Mouse (Mus musculus) CD4-positive naive resting alpha-beta T cell, adult 57 days (primary cell): ENCODE results near the gene Cenpm. TPM values are rescaled to one million over a fixed set of nuclear protein-coding genes. Genes with fewer than 3 reads are reported as not detected.

ENCODE experiments used
- total RNA-seq: library from RNA; stranded (reverse); gene quantifications from one replicate; pipeline ENCODE4 v1.2.4, GENCODE M21; 2023

Cenpm gene
- not detected for total RNA-seq

DNA sequence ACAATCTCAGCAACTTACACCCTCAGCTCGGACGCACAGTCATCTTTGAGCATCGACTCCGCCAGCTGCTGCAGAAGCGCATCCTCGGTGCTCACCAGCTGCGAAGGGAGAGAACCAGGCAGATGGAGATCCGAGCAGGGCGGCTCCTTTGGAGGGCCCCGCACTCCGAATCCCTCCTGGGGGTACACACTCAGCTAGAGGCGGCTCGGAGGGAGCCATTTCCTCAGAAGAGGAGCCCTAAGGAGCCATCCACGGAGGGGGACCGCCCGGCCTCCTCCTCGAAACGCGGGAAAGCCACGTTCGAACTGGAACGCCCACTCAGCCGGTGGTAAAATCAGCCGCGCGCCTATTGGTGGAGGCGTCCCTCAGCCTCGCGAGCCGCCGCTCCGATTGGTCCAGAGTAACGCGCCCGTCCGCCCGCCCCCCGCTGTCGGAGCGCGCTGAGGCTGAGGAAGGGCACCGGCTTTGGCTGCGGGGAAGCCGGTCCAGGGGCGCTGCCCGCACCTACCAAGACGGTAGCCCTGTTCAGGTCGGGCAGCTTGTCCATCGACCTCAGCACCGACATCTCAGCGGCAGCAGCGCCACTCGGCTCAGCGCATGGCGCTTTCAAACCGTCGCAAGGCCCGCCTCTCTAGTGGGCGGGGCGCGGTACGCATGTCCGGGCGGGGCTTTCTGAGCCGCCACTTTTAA lies at the start of gene Cenpm:
Gene Cenpm (minus strand): TSS at position 634 of the 690 bp plus-strand sequence.

DNA sequence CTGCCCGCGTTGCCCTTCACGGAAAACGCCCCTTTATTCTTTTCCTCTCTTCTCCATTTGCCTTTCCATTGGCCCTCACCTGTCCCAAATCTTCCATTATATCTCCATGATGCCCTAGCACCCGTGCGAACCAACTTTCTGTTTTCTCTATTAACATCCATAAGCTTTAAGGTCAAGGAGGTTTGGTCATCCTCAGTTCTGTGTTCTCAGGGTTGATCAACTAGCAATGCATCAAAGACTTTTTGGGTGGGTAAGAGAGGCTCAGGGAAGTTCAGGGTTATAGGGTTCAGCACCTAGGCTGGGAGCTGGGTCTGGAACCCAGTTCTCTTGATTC lies 30.0 kb upstream of the Cenpm start, which contains the start of gene Sept3:
Gene Sept3 (plus strand): TSS at position 301 of the 334 bp plus-strand sequence.

DNA sequence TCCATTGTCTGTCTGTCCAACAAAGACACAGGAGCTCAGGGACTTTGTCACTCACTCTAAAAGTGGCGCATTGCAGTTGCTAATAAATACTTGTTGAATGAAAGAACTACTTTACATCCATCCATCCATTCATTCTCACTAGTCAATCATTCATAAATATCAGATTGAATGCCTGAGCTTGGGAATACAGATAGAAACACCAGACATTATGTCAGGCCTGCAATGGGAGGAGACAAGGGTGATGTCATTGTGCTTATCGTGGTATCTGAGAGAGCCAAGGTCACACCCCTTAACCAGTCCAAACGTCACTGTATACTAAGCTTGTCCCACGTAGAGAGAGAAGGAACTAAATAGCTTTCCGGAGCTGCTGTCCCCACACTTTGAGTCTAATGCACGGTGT lies 7.5 kb upstream of the Cenpm start, which contains the start of gene 1500009C09Rik:
Gene 1500009C09Rik (plus strand): TSS at position 301 of the 400 bp plus-strand sequence.

DNA sequence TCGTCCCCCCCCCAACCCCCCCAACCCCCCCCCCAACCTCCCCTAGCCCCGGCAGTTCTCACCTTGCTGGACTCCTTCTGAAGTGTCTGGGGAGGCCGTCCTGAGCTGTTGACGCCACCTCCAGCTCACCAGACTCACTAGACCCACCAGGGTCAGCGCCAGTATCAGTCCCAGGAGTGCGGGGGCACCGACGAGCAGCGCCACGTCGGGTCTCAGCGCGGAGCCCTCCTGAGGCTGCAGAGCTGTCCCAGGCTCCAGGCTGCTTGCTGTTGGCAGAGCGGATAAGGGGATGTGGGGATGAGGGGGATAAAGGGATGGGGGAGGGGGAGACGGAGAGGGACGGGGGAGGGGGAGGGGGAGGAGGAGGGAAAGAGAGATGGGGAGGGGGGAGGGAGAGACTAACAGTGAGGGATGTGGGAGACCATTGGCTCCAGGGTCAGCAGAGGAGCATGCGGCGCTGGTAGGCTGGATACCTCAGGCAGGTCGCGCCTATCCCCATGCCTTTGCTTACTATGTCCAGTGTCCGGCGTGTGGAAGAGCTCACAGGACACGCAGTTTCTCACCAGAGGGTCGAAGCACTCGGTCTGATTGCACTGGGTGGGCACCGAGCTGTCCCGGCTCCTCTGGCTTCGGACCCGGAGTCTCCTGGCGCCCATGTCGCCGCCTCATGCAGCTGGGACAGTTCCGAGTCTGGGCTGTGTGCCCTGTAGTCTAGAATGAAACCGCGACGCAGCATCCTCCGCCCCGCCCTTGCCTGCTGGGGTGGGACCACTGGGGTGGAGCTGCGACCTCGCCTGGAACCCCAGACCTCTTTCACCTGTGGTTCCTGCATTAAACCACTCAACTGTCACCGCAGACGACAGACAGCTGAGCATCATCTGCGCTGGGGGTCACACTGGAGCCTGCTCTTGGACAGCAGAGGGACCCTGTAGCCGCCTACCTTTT lies 20.6 kb downstream of the Cenpm start, which contains the start of gene Tnfrsf13c:
Gene Tnfrsf13c (minus strand): TSS at position 713 of the 945 bp plus-strand sequence.

DNA sequence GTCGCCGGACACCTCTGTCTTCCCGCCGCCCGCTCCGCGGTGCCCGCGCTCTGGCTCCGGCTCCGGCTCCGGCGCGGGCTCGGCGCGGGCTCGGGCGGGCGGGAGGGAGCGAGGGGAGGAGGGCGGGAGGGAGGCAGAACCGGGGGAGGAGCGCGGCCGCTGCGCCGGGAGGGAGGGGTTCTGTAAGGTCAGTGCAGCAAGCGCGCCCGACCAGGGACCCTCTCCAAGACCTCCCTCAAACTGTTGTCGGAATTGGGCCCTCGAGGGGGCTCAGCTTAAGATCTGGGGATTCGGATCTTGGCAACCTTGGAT lies 31.8 kb downstream of the Cenpm start, which contains the start of gene Shisa8:
Gene Shisa8 (minus strand): TSS at position 64 of the 312 bp plus-strand sequence.

Other genes with a start within 250 kb of the Cenpm start
- 23.9 TPM for gene Desi1, start 210.9 kb downstream of the Cenpm start, total RNA-seq
- 93.2 TPM for gene Snu13, start 197.2 kb downstream of the Cenpm start, total RNA-seq
- gene 4930407I10Rik, start 185.6 kb downstream of the Cenpm start, total RNA-seq: not detected
- not detected for gene Mei1, start 174.8 kb downstream of the Cenpm start, total RNA-seq
- 36.7 TPM for gene Ccdc134, start 116.8 kb downstream of the Cenpm start, total RNA-seq
- 211 TPM for gene Srebf2, start 97.6 kb downstream of the Cenpm start, total RNA-seq
- not detected for gene Shisa8, start 31.9 kb downstream of the Cenpm start, total RNA-seq
- 9.7 TPM for gene Tnfrsf13c, start 20.4 kb downstream of the Cenpm start, total RNA-seq
- gene 1500009C09Rik, start 7.6 kb upstream of the Cenpm start, total RNA-seq: not detected
- gene Sept3, start 30.1 kb upstream of the Cenpm start, total RNA-seq: not detected
- gene Wbp2nl, start 54.2 kb upstream of the Cenpm start, total RNA-seq: not detected
- 56.1 TPM for gene Naga, start 94.2 kb upstream of the Cenpm start, total RNA-seq
- 0.27 TPM for gene Pheta2, start 94.2 kb upstream of the Cenpm start, total RNA-seq
- 91.4 TPM for gene Smdt1, start 94.2 kb upstream of the Cenpm start, total RNA-seq
- 113 TPM for gene Ndufa6, start 109.6 kb upstream of the Cenpm start, total RNA-seq
- gene Cyp2d22, start 135.5 kb upstream of the Cenpm start, total RNA-seq: 11.1 TPM
- gene Cyp2d11, start 149.3 kb upstream of the Cenpm start, total RNA-seq: not detected
- not detected for gene Cyp2d10, start 162.4 kb upstream of the Cenpm start, total RNA-seq
- gene Cyp2d9, start 188.7 kb upstream of the Cenpm start, total RNA-seq: not detected